13 mouse cellular contexts compared by ENCODE assay signal in the genomic region with DNA sequence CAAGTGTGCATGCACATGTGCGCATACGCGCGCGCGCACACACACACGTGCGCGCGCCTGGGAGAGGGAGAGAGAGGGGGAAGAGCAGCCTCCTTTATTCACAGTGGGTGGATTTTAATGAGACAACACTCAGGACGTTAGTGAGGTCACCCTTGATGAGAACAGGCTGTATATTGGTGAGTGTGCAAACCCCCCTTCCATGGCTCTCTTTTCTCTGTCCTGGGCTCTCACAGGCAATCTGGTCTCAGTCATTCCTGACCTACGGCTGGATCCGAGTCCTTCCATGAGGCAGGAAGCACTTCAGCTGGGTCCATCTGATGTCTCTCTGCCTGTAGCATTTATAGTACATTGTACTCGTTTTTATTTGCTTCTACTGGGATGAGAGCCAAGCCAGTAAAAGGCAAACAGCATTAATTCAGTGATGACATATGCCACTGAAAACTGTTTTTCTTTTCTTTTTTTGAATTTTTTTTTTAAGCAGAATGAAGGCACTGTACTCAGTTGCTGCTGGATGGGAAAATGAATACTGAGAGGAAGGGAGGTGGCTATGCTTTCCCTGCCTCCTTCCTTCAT.
DNase-seq lines count a peak whose midpoint lies in the region; ATAC-seq and TF ChIP-seq lines count a peak whose summit lies in the region.
"Had no signal": no experiment of that assay in that cellular context is flagged by ENCODE, and none has a peak within 500 bp of the region (broad histone marks: within the 10 kb centered on the region; RNA-seq: fewer than 3 reads in every experiment).

No protein-coding gene starts in this region.

- no peak for TF ChIP-seq CTCF in left cerebral cortex, adult 2 months (IDR thresholded peaks at IDR 0.05)
- TF ChIP-seq CTCF in cerebellum, adult 2 months (IDR thresholded peaks at IDR 0.05; ENCODE audit: borderline replicate concordance, insufficient read depth, low read depth, low read length): no peak

- DNase-seq in left cerebral cortex, postnatal 36 days (ENCODE audit: low spot score in 2 of 2): peak; percentile 23 to 24
- no peak for DNase-seq in left cerebral cortex, adult 2 months (ENCODE audit: extremely low spot score in 1 of 2, low spot score in 2 of 2)
- DNase-seq in forebrain, embryonic 10.5 days (ENCODE audit: extremely low spot score, low spot score): no peak
- peak; percentile 78 for DNase-seq in forebrain, embryonic 14.5 days (ENCODE audit: low spot score)
- DNase-seq in layer of hippocampus, adult 9-10 months (ENCODE audit: low spot score): peak; percentile 42
- DNase-seq in gastrocnemius, postnatal 10 days: no peak
- DNase-seq in cerebellum, adult 2 months: no peak
- DNase-seq: adrenal gland, postnatal 14 days; cerebellum, adult 18-20 months; gastrocnemius, adult 2 months; lung, adult 18-20 months had no signal

- 91% methylated on average over 14 of the region's 14 CpGs for WGBS in forebrain, embryonic 10.5 days
- WGBS in forebrain, embryonic 14.5 days: 72% methylated on average over 14 of the region's 14 CpGs
- WGBS in cerebellum, adult 2 months: 73% methylated on average over 14 of the region's 14 CpGs

- H3K27me3 ChIP-seq in forebrain, embryonic 10.5 days (ENCODE audit: poor library complexity, severe bottlenecking): no peaks in the 10 kb centered on the region
- H3K27me3 ChIP-seq in forebrain, embryonic 14.5 days (replicated peaks; ENCODE audit: control insufficient read depth, insufficient read depth, low read length): no peaks in the 10 kb centered on the region
- no peaks in the 10 kb centered on the region for H3K27me3 ChIP-seq in cerebellum, adult 2 months (ENCODE audit: control insufficient read depth, insufficient read depth, low read length)

- peaks cover 4% of the 10 kb centered on the region; the same call in 1 of the 2 replicates for H3K4me1 ChIP-seq in forebrain, embryonic 10.5 days
- H3K4me1 ChIP-seq in forebrain, embryonic 14.5 days (ENCODE audit: control insufficient read depth, insufficient read depth, low read length): peaks cover 15% of the 10 kb centered on the region
- peaks cover 5% of the 10 kb centered on the region for H3K4me1 ChIP-seq in cerebellum, adult 2 months (ENCODE audit: control insufficient read depth, insufficient read depth, low read length)

- H3K9me3 ChIP-seq in forebrain, embryonic 10.5 days: no peaks in the 10 kb centered on the region
- H3K9me3 ChIP-seq in forebrain, embryonic 14.5 days (replicated peaks; ENCODE audit: control insufficient read depth, low read length): no peaks in the 10 kb centered on the region

- peak; percentile 64; the same call in 1 of the 2 replicates for ATAC-seq in forebrain, embryonic 14.5 days
- ATAC-seq in CD4-positive, CD25-positive, alpha-beta regulatory T cell, adult 4 months: no peak

- no peak overlapping the region for H3K4me3 ChIP-seq in left cerebral cortex, adult 2 months
- H3K4me3 ChIP-seq in forebrain, embryonic 10.5 days: no peak overlapping the region
- H3K4me3 ChIP-seq in forebrain, embryonic 14.5 days (ENCODE audit: low read depth, low read length): no peak overlapping the region
- H3K4me3 ChIP-seq in cerebellum, adult 2 months (replicated peaks; ENCODE audit: insufficient read depth, low read depth, low read length): no peak overlapping the region
- H3K4me3 ChIP-seq: gastrocnemius, adult 2 months had no signal

- intact Hi-C loops in left cerebral cortex, postnatal 36 days (cut with DNase I): no loop called here
- intact Hi-C loops in left cerebral cortex, adult 2 months (cut with DNase I): loop anchor here (5.0 kb wide), 2 partner anchors 40 to 135 kb away; no protein-coding TSS in a partner anchor

- no peak overlapping the region for H3K4me2 ChIP-seq in forebrain, embryonic 14.5 days (ENCODE audit: low read length)

- TF ChIP-seq POLR2A in cerebellum, adult 2 months (IDR thresholded peaks at IDR 0.05; ENCODE audit: borderline replicate concordance, insufficient read depth, low read length): no peak

- no peak overlapping the region for H3K27ac ChIP-seq in left cerebral cortex, adult 2 months
- H3K27ac ChIP-seq in forebrain, embryonic 10.5 days: 0 out of 2 replicates have a peak overlapping the region, but pooled peaks have one; percentile 49
- H3K27ac ChIP-seq in forebrain, embryonic 14.5 days (ENCODE audit: low read depth, low read length): peak overlapping the region; percentile 7; the same call in 1 of the 2 replicates
- no peak overlapping the region for H3K27ac ChIP-seq in cerebellum, adult 2 months (ENCODE audit: insufficient read depth, low read length)
- H3K27ac ChIP-seq: gastrocnemius, adult 2 months had no signal

- H3K9ac ChIP-seq in forebrain, embryonic 14.5 days (ENCODE audit: low read length): 0 out of 2 replicates have a peak overlapping the region, but pooled peaks have one; percentile 25

- H3K36me3 ChIP-seq in forebrain, embryonic 10.5 days (replicated peaks): no peaks in the 10 kb centered on the region; the same call in 1 of the 2 replicates
- H3K36me3 ChIP-seq in forebrain, embryonic 14.5 days (ENCODE audit: control insufficient read depth, insufficient read depth, low read length): no peaks in the 10 kb centered on the region
- H3K36me3 ChIP-seq: G1E had no signal

Comparison
In these comparisons a context has a peak if more than half of its experiments do, and no peak if none do; other contexts are left out.
1. DNase-seq: peak in left cerebral cortex, postnatal 36 days (2 of 2), forebrain, embryonic 14.5 days (single experiment) and layer of hippocampus, adult 9-10 months (single experiment); none in left cerebral cortex, adult 2 months (0 of 2), forebrain, embryonic 10.5 days (single experiment), gastrocnemius, postnatal 10 days (single experiment) and cerebellum, adult 2 months (0 of 2).
2. H3K27ac ChIP-seq: peak in forebrain, embryonic 10.5 days (single experiment) and forebrain, embryonic 14.5 days (single experiment); none in left cerebral cortex, adult 2 months (single experiment) and cerebellum, adult 2 months (single experiment).